Mouse (Mus musculus) liver, embryonic 12.5 days (tissue): Measurements from ENCODE around the gene Gm20683. TPM values are rescaled to one million over a fixed set of nuclear protein-coding genes. Genes with fewer than 3 reads are reported as not detected.

Experiments used
- ATAC-seq: fragments of 200-750 bp; cut with Nextera tagmentation; 2 replicates; pipeline ENCODE4 v1.8.0; 2017; ENCODE audit warnings: moderate number of reproducible peaks, mild to moderate bottlenecking, moderate library complexity
- H3K27ac ChIP-seq: fragments of 300-500 bp; sonication (generic); 2 replicates; pipeline ENCODE4 v1.5.1; 2016; ENCODE audit warnings: mild to moderate bottlenecking
- H3K27me3 ChIP-seq: fragments of 300-500 bp; sonication (generic); replicated peaks from 2 replicates; pipeline ENCODE4 v1.6.1; 2016; ENCODE audit warnings: mild to moderate bottlenecking, moderate library complexity
- H3K36me3 ChIP-seq: fragments of 300-500 bp; sonication (generic); 2 replicates; pipeline ENCODE4 v1.6.1; 2016; ENCODE audit warnings: mild to moderate bottlenecking, moderate library complexity
- H3K4me1 ChIP-seq: fragments of 300-500 bp; sonication (generic); 2 replicates; pipeline ENCODE4 v1.6.1; 2016
- H3K4me2 ChIP-seq: fragments of 300-500 bp; sonication (generic); 2 replicates; pipeline ENCODE4 v1.6.1; 2016; ENCODE audit warnings: mild to moderate bottlenecking, moderate library complexity
- H3K4me3 ChIP-seq: fragments of 300-500 bp; sonication (generic); 2 replicates; pipeline ENCODE4 v1.5.1; 2016; ENCODE audit warnings: mild to moderate bottlenecking, moderate library complexity
- H3K9ac ChIP-seq: fragments of 300-500 bp; sonication (generic); 2 replicates; pipeline ENCODE4 v1.6.1; 2016; ENCODE audit warnings: mild to moderate bottlenecking, moderate library complexity
- H3K9me3 ChIP-seq: fragments of 300-500 bp; sonication (generic); replicated peaks from 2 replicates; pipeline ENCODE4 v1.6.1; 2016; ENCODE audit warnings: mild to moderate bottlenecking, moderate library complexity
- WGBS: fragments of 180-500 bp; shearing (Covaris S2); methylation state at CpG from one replicate; pipeline ENCODE4 v1.1.7; 2016; ENCODE audit not compliant: insufficient replicate concordance; 5-methylcytosine and 5-hydroxymethylcytosine counted together
- microRNA-seq: library from miRNA; unstranded; fragments of <30 nt; microRNA quantifications from one replicate; pipeline ENCODE4, GENCODE M21; 2017
- polyA plus RNA-seq: library from polyadenylated mRNA; unstranded; fragments of >200 nt; fragmentation: Nextera tagmentation; extraction: Ambion mirVana; gene quantifications from 2 replicates; pipeline ENCODE4 v1.2.1, GENCODE M21; 2016

The Gm20683 gene
- polyA plus RNA-seq, 1 experiment from 2014 or later: 0.64 TPM

DNA sequence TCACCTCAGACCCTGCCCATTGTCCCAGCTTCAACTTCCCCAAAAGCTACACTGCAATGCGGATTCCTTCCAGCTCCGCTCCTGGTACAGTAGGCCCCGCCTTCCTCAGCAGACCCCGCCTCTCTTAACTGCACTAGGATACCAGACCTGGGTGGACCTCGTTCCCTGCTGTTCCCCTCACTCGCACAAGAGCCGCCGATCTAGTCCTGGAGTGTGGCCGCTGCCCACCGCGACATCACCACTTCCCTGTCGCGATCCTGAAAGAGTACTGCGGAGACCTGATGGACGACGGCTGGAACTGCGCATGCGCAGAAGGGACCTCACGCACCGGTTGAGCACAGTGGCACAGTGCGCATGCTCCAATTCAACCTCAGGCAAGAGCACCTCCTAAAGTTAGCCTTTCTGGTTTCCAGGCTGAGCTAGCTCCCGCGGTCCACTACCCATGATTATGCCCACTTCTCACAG is 56.2 kb downstream of the Gm20683 start, which contains the start of gene Haghl:
Haghl (minus strand) TSS at position 393 of the 465 bp plus-strand sequence.
- Histone ChIP-seq H3K9me3 (no peaks in the 10 kb centered on the region), H3K4me2 (peak within 1 kb of the TSS; percentile 87), H3K9ac (peak within 1 kb of the TSS; percentile 72), H3K4me3 (peak within 1 kb of the TSS; percentile 73), H3K36me3 (peaks cover 63% of the 10 kb centered on the region), H3K27me3 (no peaks in the 10 kb centered on the region), H3K4me1 (peaks cover 16% of the 10 kb centered on the region), H3K27ac (peak within 1 kb of the TSS; percentile 69)
- peak; percentile 83 for ATAC-seq
- under 1% methylated on average over 23 of the region's 23 CpGs for WGBS

Small RNAs within 50 kb of the gene (microRNA-seq; reads per million reads assigned to microRNA genes)
- gene Mir3082: not detected

Other genes with a start within 250 kb of the Gm20683 start
- 1.2 and 1.4 TPM in 2 replicates for gene Gng13, start 124.6 kb downstream of the Gm20683 start, polyA plus RNA-seq
- gene Chtf18, start 114.3 kb downstream of the Gm20683 start, polyA plus RNA-seq: 33.3 and 37.6 TPM in 2 replicates
- gene Rpusd1, start 114.1 kb downstream of the Gm20683 start, polyA plus RNA-seq: 8.8 and 10.3 TPM in 2 replicates
- not detected in 2 replicates for gene Mslnl, start 105.7 kb downstream of the Gm20683 start, polyA plus RNA-seq
- 0.26 and 0.30 TPM in 2 replicates for gene Msln, start 87.4 kb downstream of the Gm20683 start, polyA plus RNA-seq
- gene Narfl, start 68.0 kb downstream of the Gm20683 start, polyA plus RNA-seq: 18.9 and 19.3 TPM in 2 replicates
- 11.4 and 11.9 TPM in 2 replicates for gene Haghl, start 56.1 kb downstream of the Gm20683 start, polyA plus RNA-seq
- 0.17 TPM in 1 of 2 replicates, not detected in the other for gene Ccdc78, start 55.2 kb downstream of the Gm20683 start, polyA plus RNA-seq
- gene Fam173a, start 48.9 kb downstream of the Gm20683 start, polyA plus RNA-seq: 59.8 and 68.1 TPM in 2 replicates
- not detected in 2 replicates for gene AC134908.4, start 46.1 kb downstream of the Gm20683 start, polyA plus RNA-seq
- gene Metrn, start 44.6 kb downstream of the Gm20683 start, polyA plus RNA-seq: 29.1 and 31.7 TPM in 2 replicates
- 0.18 and 0.33 TPM in 2 replicates for gene Fbxl16, start 32.7 kb downstream of the Gm20683 start, polyA plus RNA-seq
- gene Wdr24, start 18.1 kb downstream of the Gm20683 start, polyA plus RNA-seq: 17.7 and 18.7 TPM in 2 replicates
- 26.6 and 26.8 TPM in 2 replicates for gene Jmjd8, start 12.9 kb downstream of the Gm20683 start, polyA plus RNA-seq
- 150 and 156 TPM in 2 replicates for gene Stub1, start 8.4 kb downstream of the Gm20683 start, polyA plus RNA-seq
- 0.80 and 0.89 TPM in 2 replicates for gene Rhbdl1, start 4.5 kb downstream of the Gm20683 start, polyA plus RNA-seq
- gene Rhot2, start 3.1 kb upstream of the Gm20683 start, polyA plus RNA-seq: 15.8 and 17.4 TPM in 2 replicates
- gene Wdr90, start 19.7 kb upstream of the Gm20683 start, polyA plus RNA-seq: 19.5 and 19.6 TPM in 2 replicates
- 68.0 and 70.3 TPM in 2 replicates for gene Mcrip2, start 27.0 kb upstream of the Gm20683 start, polyA plus RNA-seq
- gene Mettl26, start 33.3 kb upstream of the Gm20683 start, polyA plus RNA-seq: 52.3 and 53.5 TPM in 2 replicates
- gene Wfikkn1, start 39.1 kb upstream of the Gm20683 start, polyA plus RNA-seq: 0.83 and 0.91 TPM in 2 replicates
- 9.9 and 11.8 TPM in 2 replicates for gene Rab40c, start 78.0 kb upstream of the Gm20683 start, polyA plus RNA-seq
- 161 and 171 TPM in 2 replicates for gene Pigq, start 103.2 kb upstream of the Gm20683 start, polyA plus RNA-seq
- gene Nhlrc4, start 103.2 kb upstream of the Gm20683 start, polyA plus RNA-seq: 5.0 and 7.3 TPM in 2 replicates
- 0.36 and 0.49 TPM in 2 replicates for gene A930017K11Rik, start 110.8 kb upstream of the Gm20683 start, polyA plus RNA-seq
- gene Capn15, start 144.0 kb upstream of the Gm20683 start, polyA plus RNA-seq: 20.4 and 21.3 TPM in 2 replicates
- gene Rab11fip3, start 227.8 kb upstream of the Gm20683 start, polyA plus RNA-seq: 4.2 and 4.3 TPM in 2 replicates
- gene Decr2, start 248.6 kb upstream of the Gm20683 start, polyA plus RNA-seq: 12.0 and 13.2 TPM in 2 replicates